Mouse (Mus musculus) hindbrain, embryonic 15.5 days (tissue): ENCODE measurements at regions not wholly inside any gene's neighbourhood (a gene's known extent, or its start where the extent isn't known, plus 50 kb on each side); places are given as distances from the start of the nearest gene placed in this dataset.

Experiments used
- ATAC-seq: fragments of 200-750 bp; cut with Nextera tagmentation; 2 replicates; pipeline ENCODE4 v1.8.0; 2017; ENCODE audit warnings: low read depth, moderate number of reproducible peaks, moderate TSS enrichment; ENCODE audit not compliant: low FRiP score
- H3K27ac ChIP-seq: fragments of 300-500 bp; sonication (generic); replicated peaks from 2 replicates; pipeline ENCODE4 v1.5.1; 2015; ENCODE audit warnings: mild to moderate bottlenecking, inconsistent platforms
- H3K27me3 ChIP-seq: fragments of 300-500 bp; sonication (generic); 2 replicates; pipeline ENCODE4 v1.6.1; 2015; ENCODE audit warnings: control low read depth, inconsistent platforms
- H3K36me3 ChIP-seq: fragments of 300-500 bp; sonication (generic); 2 replicates; pipeline ENCODE4 v1.6.1; 2015; ENCODE audit warnings: control low read depth, inconsistent platforms
- H3K4me1 ChIP-seq: fragments of 300-500 bp; sonication (generic); replicated peaks from 2 replicates; pipeline ENCODE4 v1.6.1; 2015; ENCODE audit warnings: control low read depth, inconsistent platforms
- H3K4me2 ChIP-seq: fragments of 300-500 bp; sonication (generic); 2 replicates; pipeline ENCODE4 v1.6.1; 2015; ENCODE audit warnings: moderate library complexity, mild to moderate bottlenecking, inconsistent platforms
- H3K4me3 ChIP-seq: fragments of 300-500 bp; sonication (generic); 2 replicates; pipeline ENCODE4 v1.5.1; 2015; ENCODE audit warnings: mild to moderate bottlenecking, inconsistent platforms
- H3K9ac ChIP-seq: fragments of 300-500 bp; sonication (generic); 2 replicates; pipeline ENCODE4 v1.6.1; 2015; ENCODE audit warnings: inconsistent platforms
- H3K9me3 ChIP-seq: fragments of 300-500 bp; sonication (generic); 2 replicates; pipeline ENCODE4 v1.6.1; 2016; ENCODE audit warnings: control low read depth, inconsistent platforms
- WGBS: fragments of 180-500 bp; shearing (Covaris S2); methylation state at CpG from one replicate; pipeline ENCODE4 v1.1.7; 2015; 5-methylcytosine and 5-hydroxymethylcytosine counted together

DNA sequence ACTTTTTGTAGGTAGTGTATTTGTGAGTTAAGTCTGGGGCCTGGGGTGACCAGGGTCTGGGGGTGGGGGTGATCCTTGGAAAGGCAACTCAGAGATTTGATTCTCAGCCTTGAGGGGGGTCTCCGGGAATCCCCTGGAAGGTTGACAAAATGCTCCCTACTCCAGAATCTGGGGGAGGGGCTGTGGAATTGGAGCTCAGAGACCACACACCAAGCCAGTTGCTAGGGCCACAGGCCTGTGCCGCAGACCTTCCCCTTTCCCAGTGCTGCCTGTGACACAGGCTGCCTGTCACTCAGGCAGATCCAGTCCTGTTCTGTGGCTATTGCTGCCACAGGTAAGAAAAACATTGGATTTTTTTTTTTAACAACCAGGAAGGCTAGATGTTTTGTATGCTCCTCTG, 89.0 kb upstream of the Ercc6l2 start:
- ATAC-seq, result 0 out of 2 replicates have a peak, but pooled peaks have one; percentile 34
- 16% methylated on average over 2 of the region's 2 CpGs for WGBS

GRCm38 (mm10) chr13:63726509-63726908, 88.5 kb upstream of the Ercc6l2 start:
- no peak for ATAC-seq
- no peak overlapping the region for H3K4me3 ChIP-seq
- H3K27ac ChIP-seq, result no peak overlapping the region
- no peaks in the 10 kb centered on the region for H3K36me3 ChIP-seq
- no peaks in the 10 kb centered on the region for H3K27me3 ChIP-seq
- H3K4me1 ChIP-seq, result no peaks in the 10 kb centered on the region; the same call in 1 of the 2 replicates
- no peak overlapping the region for H3K9ac ChIP-seq
- no peak overlapping the region for H3K4me2 ChIP-seq
- H3K9me3 ChIP-seq, result no peaks in the 10 kb centered on the region
- WGBS, result 87% methylated on average over 6 of the region's 6 CpGs

More for the DNA sequence above, 89.0 kb upstream of the Ercc6l2 start:
- no peak overlapping the region for H3K9ac ChIP-seq
- H3K4me3 ChIP-seq, result no peak overlapping the region
- H3K36me3 ChIP-seq, result no peaks in the 10 kb centered on the region
- no peaks in the 10 kb centered on the region for H3K9me3 ChIP-seq
- no peak overlapping the region for H3K4me2 ChIP-seq
- no peaks in the 10 kb centered on the region for H3K27me3 ChIP-seq
- no peaks in the 10 kb centered on the region; the same call in 1 of the 2 replicates for H3K4me1 ChIP-seq
- H3K27ac ChIP-seq, result no peak overlapping the region

- ATAC-seq, result no peak
- Histone ChIP-seq H3K27me3 (no peaks in the 10 kb centered on the region), H3K9ac (no peak overlapping the region), H3K4me2 (no peak overlapping the region), H3K4me1 (no peaks in the 10 kb centered on the region), H3K27ac (no peak overlapping the region), H3K9me3 (no peaks in the 10 kb centered on the region), H3K4me3 (no peak overlapping the region), H3K36me3 (no peaks in the 10 kb centered on the region)
- 79% methylated on average over 5 of the region's 5 CpGs for WGBS
Observed at GRCm38 (mm10) chr13:63735739-63736138, 79.3 kb upstream of the Ercc6l2 start.

GRCm38 (mm10) chr13:63741879-63742278, 73.2 kb upstream of the Ercc6l2 start:
- Histone ChIP-seq H3K4me3 (no peak overlapping the region), H3K9ac (no peak overlapping the region), H3K4me1 (no peaks in the 10 kb centered on the region), H3K9me3 (no peaks in the 10 kb centered on the region), H3K36me3 (no peaks in the 10 kb centered on the region), H3K4me2 (no peak overlapping the region), H3K27me3 (no peaks in the 10 kb centered on the region), H3K27ac (no peak overlapping the region)
- ATAC-seq, result peak; percentile 65; the same call in 1 of the 2 replicates
- WGBS, result 35% methylated on average over 2 of the region's 2 CpGs

- no peak for ATAC-seq
- Histone ChIP-seq H3K9ac (no peak overlapping the region), H3K27me3 (no peaks in the 10 kb centered on the region), H3K4me1 (no peaks in the 10 kb centered on the region), H3K9me3 (no peaks in the 10 kb centered on the region), H3K4me3 (no peak overlapping the region), H3K4me2 (no peak overlapping the region), H3K27ac (no peak overlapping the region), H3K36me3 (no peaks in the 10 kb centered on the region)
- WGBS, result 87% methylated on average over 2 of the region's 2 CpGs
Observed at GRCm38 (mm10) chr13:63748788-63749187, 66.3 kb upstream of the Ercc6l2 start.

- H3K4me3 ChIP-seq, result no peak overlapping the region
- H3K9ac ChIP-seq, result no peak overlapping the region
- no peaks in the 10 kb centered on the region for H3K27me3 ChIP-seq
- no peaks in the 10 kb centered on the region for H3K36me3 ChIP-seq
- no peaks in the 10 kb centered on the region for H3K4me1 ChIP-seq
- WGBS, result 71% methylated on average over 4 of the region's 4 CpGs
- H3K9me3 ChIP-seq, result no peaks in the 10 kb centered on the region
- H3K27ac ChIP-seq, result no peak overlapping the region
- no peak for ATAC-seq
- H3K4me2 ChIP-seq, result no peak overlapping the region
Observed at GRCm38 (mm10) chr13:63749997-63750396, 65.0 kb upstream of the Ercc6l2 start.

GRCm38 (mm10) chr13:63751196-63751595, 63.8 kb upstream of the Ercc6l2 start:
- no peaks in the 10 kb centered on the region for H3K4me1 ChIP-seq
- H3K9ac ChIP-seq, result no peak overlapping the region
- no peaks in the 10 kb centered on the region for H3K27me3 ChIP-seq
- H3K36me3 ChIP-seq, result no peaks in the 10 kb centered on the region
- no peak overlapping the region for H3K4me3 ChIP-seq
- 71% methylated on average over 2 of the region's 2 CpGs for WGBS
- no peak overlapping the region for H3K4me2 ChIP-seq
- ATAC-seq, result no peak
- no peak overlapping the region for H3K27ac ChIP-seq
- no peaks in the 10 kb centered on the region for H3K9me3 ChIP-seq

DNA sequence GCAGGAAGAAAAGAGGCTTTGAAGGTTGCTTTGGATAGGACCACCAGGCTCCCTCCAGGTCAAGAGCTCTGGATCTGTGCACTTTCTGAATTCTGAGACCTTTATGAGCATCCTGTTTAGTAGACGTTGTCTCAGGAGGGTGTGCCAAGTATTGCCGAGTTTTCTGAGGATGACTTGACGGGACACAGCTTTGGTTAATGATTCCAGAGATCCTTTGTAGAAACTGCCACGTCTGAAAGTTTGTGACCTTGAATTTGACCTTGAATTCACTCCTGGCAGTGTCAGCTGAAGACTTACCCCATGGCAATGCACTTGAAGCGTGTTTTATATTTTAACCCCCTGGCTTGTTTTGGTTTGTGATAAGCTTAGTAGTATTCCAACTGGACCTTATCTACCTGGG, 58.0 kb upstream of the Ercc6l2 start:
- 75% methylated on average over 5 of the region's 5 CpGs for WGBS
- no peaks in the 10 kb centered on the region for H3K4me1 ChIP-seq
- H3K27ac ChIP-seq, result no peak overlapping the region
- H3K9me3 ChIP-seq, result no peaks in the 10 kb centered on the region
- no peaks in the 10 kb centered on the region for H3K27me3 ChIP-seq
- H3K36me3 ChIP-seq, result no peaks in the 10 kb centered on the region
- no peak for ATAC-seq
- H3K4me3 ChIP-seq, result no peak overlapping the region
- H3K9ac ChIP-seq, result no peak overlapping the region
- no peak overlapping the region for H3K4me2 ChIP-seq

DNA sequence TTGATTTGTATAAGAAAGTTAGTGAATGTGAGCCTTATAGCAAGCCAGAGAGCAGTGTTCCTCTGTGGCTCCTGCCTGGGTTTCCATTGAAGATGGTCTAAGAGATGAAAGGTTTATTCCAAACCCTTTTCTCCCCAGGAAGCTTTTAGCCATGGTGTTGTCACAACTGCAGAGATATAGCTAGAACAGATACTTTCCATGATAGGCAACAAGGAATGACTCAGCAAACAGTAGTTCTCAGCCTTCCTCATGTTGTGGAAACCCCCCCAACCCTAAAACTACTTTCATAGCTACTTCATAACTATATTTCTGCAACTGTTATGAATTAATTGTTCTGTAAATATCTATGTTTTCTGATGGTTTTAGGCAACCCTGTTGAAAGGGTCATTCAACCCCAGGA, 53.5 kb upstream of the Ercc6l2 start:
- Histone ChIP-seq H3K4me1 (no peaks in the 10 kb centered on the region), H3K4me3 (no peak overlapping the region), H3K4me2 (no peak overlapping the region), H3K36me3 (no peaks in the 10 kb centered on the region), H3K27me3 (no peaks in the 10 kb centered on the region), H3K27ac (no peak overlapping the region), H3K9me3 (no peaks in the 10 kb centered on the region), H3K9ac (no peak overlapping the region)
- no peak for ATAC-seq
